Mouse (Mus musculus): ENCODE results near the gene Eif4g2. TPM values are rescaled to one million over a fixed set of nuclear protein-coding genes. Genes with fewer than 3 reads are reported as not detected.

The Eif4g2 gene
- total and polyA plus RNA-seq, 3 experiments = 174 to 1,084 (median 958) TPM

GRCm38 (mm10) chr7:111062971-111063370 lies 19.9 kb downstream of the Eif4g2 start:
- WGBS = 95% methylated on average over 1 of the region's 1 CpGs
- intact Hi-C loops (cut with DNase I) = no loop called here
- TF ChIP-seq EP300 (IDR thresholded peaks at IDR 0.05; ENCODE audit: insufficient read depth, low read depth, low read length) = no peak
- TF ChIP-seq CTCF (IDR thresholded peaks at IDR 0.05) = no peak
- TF ChIP-seq POLR2A (IDR thresholded peaks at IDR 0.05; ENCODE audit: insufficient read depth, low read depth, low read length) = no peak

GRCm38 (mm10) chr7:111059527-111059926 lies 23.3 kb downstream of the Eif4g2 start:
- Histone ChIP-seq H3K4me3 (no peak overlapping the region), H3K79me2 (replicated peaks; ENCODE audit: control insufficient read depth, insufficient read depth, low read length) (no peaks in the 10 kb centered on the region), H3K36me3 (ENCODE audit: control insufficient read depth, insufficient read depth, low read length) (peaks cover 2% of the 10 kb centered on the region; the same call in 1 of the 2 replicates), H3K4me1 (ENCODE audit: control insufficient read depth, insufficient read depth, low read length) (peaks cover 2% of the 10 kb centered on the region; the same call in 1 of the 2 replicates), H3K27me3 (ENCODE audit: control insufficient read depth, insufficient read depth, low read length) (no peaks in the 10 kb centered on the region), H3K9ac (ENCODE audit: low read depth, low read length) (no peak overlapping the region), H3K27ac (no peak overlapping the region)
- intact Hi-C loops (cut with DNase I) = no loop called here
- TF ChIP-seq POLR2A (IDR thresholded peaks at IDR 0.05; ENCODE audit: insufficient read depth, low read depth, low read length) = no peak
- no peak for DNase-seq
- WGBS = 76% methylated on average over 5 of the region's 5 CpGs

More at GRCm38 (mm10) chr7:111062971-111063370, 19.9 kb downstream of the Eif4g2 start:
- Histone ChIP-seq H3K4me3 (no peak overlapping the region), H3K79me2 (replicated peaks; ENCODE audit: control insufficient read depth, insufficient read depth, low read length) (no peaks in the 10 kb centered on the region), H3K4me1 (ENCODE audit: control insufficient read depth, insufficient read depth, low read length) (no peaks in the 10 kb centered on the region), H3K9ac (ENCODE audit: low read depth, low read length) (no peak overlapping the region), H3K36me3 (ENCODE audit: control insufficient read depth, insufficient read depth, low read length) (peaks cover 3% of the 10 kb centered on the region), H3K27me3 (ENCODE audit: control insufficient read depth, insufficient read depth, low read length) (no peaks in the 10 kb centered on the region), H3K27ac (no peak overlapping the region)
- no peak for DNase-seq

- H3K4me1 ChIP-seq (ENCODE audit: control insufficient read depth, insufficient read depth, low read length) = peaks cover 4% of the 10 kb centered on the region; the same call in 1 of the 2 replicates
- WGBS = 43% methylated on average over 3 of the region's 3 CpGs
- no peak overlapping the region for H3K4me3 ChIP-seq
- no peak overlapping the region for H3K27ac ChIP-seq
- H3K79me2 ChIP-seq (replicated peaks; ENCODE audit: control insufficient read depth, insufficient read depth, low read length) = no peaks in the 10 kb centered on the region
- intact Hi-C loops (cut with DNase I) = loop anchor here (2.0 kb wide), 1 partner anchor 21 kb away; no protein-coding TSS in a partner anchor
- H3K36me3 ChIP-seq (ENCODE audit: control insufficient read depth, insufficient read depth, low read length) = peaks cover 5% of the 10 kb centered on the region; the same call in 1 of the 2 replicates
- no peak for TF ChIP-seq EP300 (IDR thresholded peaks at IDR 0.05; ENCODE audit: insufficient read depth, low read depth, low read length)
- no peak for TF ChIP-seq POLR2A (IDR thresholded peaks at IDR 0.05; ENCODE audit: insufficient read depth, low read depth, low read length)
- TF ChIP-seq CTCF (IDR thresholded peaks at IDR 0.05) = no peak
- H3K9ac ChIP-seq (ENCODE audit: low read depth, low read length) = no peak overlapping the region
- no peaks in the 10 kb centered on the region for H3K27me3 ChIP-seq (ENCODE audit: control insufficient read depth, insufficient read depth, low read length)
- DNase-seq = no peak
These were observed 26.7 kb downstream of the Eif4g2 start for GRCm38 (mm10) chr7:111055984-111056657.

- peak overlapping the region; percentile 54; the same call in 1 of the 2 replicates for H3K9ac ChIP-seq (ENCODE audit: low read depth, low read length)
- WGBS = 66% methylated on average over 19 of the region's 19 CpGs
- H3K36me3 ChIP-seq (ENCODE audit: control insufficient read depth, insufficient read depth, low read length) = peaks cover 5% of the 10 kb centered on the region; the same call in 1 of the 2 replicates
- H3K27ac ChIP-seq = peak overlapping the region; percentile 82
- H3K27me3 ChIP-seq (ENCODE audit: control insufficient read depth, insufficient read depth, low read length) = no peaks in the 10 kb centered on the region
- intact Hi-C loops (cut with DNase I) = loop anchor here (2.0 kb wide), 1 partner anchor 22 kb away; no protein-coding TSS in a partner anchor
- H3K4me3 ChIP-seq = no peak overlapping the region
- TF ChIP-seq POLR2A (IDR thresholded peaks at IDR 0.05; ENCODE audit: insufficient read depth, low read depth, low read length) = peak; percentile 56; the same call in 1 of the 2 replicates
- TF ChIP-seq CTCF (IDR thresholded peaks at IDR 0.05) = no peak
- peak; percentile 74 for TF ChIP-seq EP300 (IDR thresholded peaks at IDR 0.05; ENCODE audit: insufficient read depth, low read depth, low read length)
- peaks cover 4% of the 10 kb centered on the region; the same call in 1 of the 2 replicates for H3K4me1 ChIP-seq (ENCODE audit: control insufficient read depth, insufficient read depth, low read length)
- no peaks in the 10 kb centered on the region for H3K79me2 ChIP-seq (replicated peaks; ENCODE audit: control insufficient read depth, insufficient read depth, low read length)
- DNase-seq = peak; percentile 46 to 64
These were observed 27.6 kb downstream of the Eif4g2 start for GRCm38 (mm10) chr7:111055221-111055620.

GRCm38 (mm10) chr7:111049652-111050421 lies 33.0 kb downstream of the Eif4g2 start:
- TF ChIP-seq CTCF (IDR thresholded peaks at IDR 0.05) = peak; percentile 87
- TF ChIP-seq EP300 (IDR thresholded peaks at IDR 0.05; ENCODE audit: insufficient read depth, low read depth, low read length) = peak; percentile 82
- no peak for TF ChIP-seq POLR2A (IDR thresholded peaks at IDR 0.05; ENCODE audit: insufficient read depth, low read depth, low read length)
- Histone ChIP-seq H3K4me1 (ENCODE audit: control insufficient read depth, insufficient read depth, low read length) (peaks cover 2% of the 10 kb centered on the region; the same call in 1 of the 2 replicates), H3K9ac (ENCODE audit: low read depth, low read length) (no peak overlapping the region), H3K36me3 (ENCODE audit: control insufficient read depth, insufficient read depth, low read length) (peaks cover 3% of the 10 kb centered on the region; the same call in 1 of the 2 replicates), H3K27ac (no peak overlapping the region), H3K27me3 (ENCODE audit: control insufficient read depth, insufficient read depth, low read length) (no peaks in the 10 kb centered on the region), H3K79me2 (replicated peaks; ENCODE audit: control insufficient read depth, insufficient read depth, low read length) (no peaks in the 10 kb centered on the region), H3K4me3 (no peak overlapping the region)
- peak; percentile 60 to 71 for DNase-seq
- 41% methylated on average over 6 of the region's 6 CpGs for WGBS
- intact Hi-C loops (cut with DNase I) = loop anchor here (1.0 to 2.0 kb wide), 4 partner anchors 113 to 919 kb away; no protein-coding TSS in a partner anchor
